Mouse (Mus musculus) testis, adult 2 months (tissue): ENCODE data around the gene S100a6. TPM values are rescaled to one million over a fixed set of nuclear protein-coding genes. Genes with fewer than 3 reads are reported as not detected.

ENCODE experiments used
- H3K27ac ChIP-seq: fragments of 200-500 bp; 2 replicates; pipeline ENCODE4 v1.5.1; 2012; ENCODE audit warnings: low read depth, low read length; ENCODE audit not compliant: control insufficient read depth, insufficient read depth
- H3K27me3 ChIP-seq: fragments of 200-500 bp; 2 replicates; pipeline ENCODE4 v1.6.1; 2012; ENCODE audit warnings: mild to moderate bottlenecking, low read length, moderate library complexity; ENCODE audit not compliant: control insufficient read depth, insufficient read depth
- H3K36me3 ChIP-seq: fragments of 200-500 bp; 2 replicates; pipeline ENCODE4 v1.6.1; 2012; ENCODE audit warnings: mild to moderate bottlenecking, low read length; ENCODE audit not compliant: control insufficient read depth, insufficient read depth
- H3K4me1 ChIP-seq: fragments of 200-500 bp; 2 replicates; pipeline ENCODE4 v1.6.1; 2012; ENCODE audit warnings: low read length; ENCODE audit not compliant: control insufficient read depth, insufficient read depth
- H3K4me3 ChIP-seq: fragments of 200-500 bp; 2 replicates; pipeline ENCODE4 v1.5.1; 2012; ENCODE audit warnings: low read depth, mild to moderate bottlenecking, low read length, moderate library complexity, mixed read lengths; ENCODE audit not compliant: control insufficient read depth
- CTCF ChIP-seq: fragments of 200-500 bp; IDR thresholded peaks from 2 replicates; pipeline ENCODE4 v1.5.1; 2012; ENCODE audit warnings: low read depth, mild to moderate bottlenecking, inconsistent platforms, low read length, moderate library complexity; ENCODE audit not compliant: control insufficient read depth, insufficient read depth, insufficient replicate concordance
- POLR2A ChIP-seq: fragments of 200-500 bp; IDR thresholded peaks from 2 replicates; pipeline ENCODE4 v1.6.1; 2012; ENCODE audit warnings: low read depth, mild to moderate bottlenecking, inconsistent platforms, low read length, moderate library complexity; ENCODE audit not compliant: control insufficient read depth
- polyA plus RNA-seq: library from polyadenylated mRNA; depleted of rRNA; stranded (reverse); fragments of >200 nt; gene quantifications from 2 replicates; pipeline ENCODE4 v1.2.3, GENCODE M21; 2012

S100a6 gene
- polyA plus RNA-seq, 1 experiment = 13.0 TPM

DNA sequence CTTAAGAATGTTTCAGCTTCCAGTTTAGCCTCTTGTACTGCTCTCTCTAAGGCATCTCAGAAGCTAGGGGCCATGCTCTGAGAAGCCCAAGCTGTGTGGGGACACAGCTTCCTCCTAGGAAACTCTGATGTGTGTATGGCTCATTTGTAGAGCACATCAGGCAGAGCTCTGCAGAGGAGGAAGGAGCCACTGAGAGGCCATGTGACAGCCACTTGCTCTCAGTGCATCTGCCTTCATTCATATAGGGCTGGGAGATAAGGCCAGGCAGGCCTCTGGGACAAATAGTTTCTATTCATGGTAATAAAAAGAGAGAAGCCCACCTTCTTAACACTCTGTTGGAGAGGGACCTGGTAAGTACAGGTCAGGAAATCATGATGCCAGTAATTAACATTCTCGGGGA lies 18.2 kb upstream of the S100a6 start:
- H3K4me1 ChIP-seq = no peaks in the 10 kb centered on the region
- H3K27ac ChIP-seq = no peak overlapping the region
- no peaks in the 10 kb centered on the region for H3K27me3 ChIP-seq
- no peaks in the 10 kb centered on the region for H3K36me3 ChIP-seq
- no peak for TF ChIP-seq CTCF
- no peak for TF ChIP-seq POLR2A
- no peak overlapping the region for H3K4me3 ChIP-seq

DNA sequence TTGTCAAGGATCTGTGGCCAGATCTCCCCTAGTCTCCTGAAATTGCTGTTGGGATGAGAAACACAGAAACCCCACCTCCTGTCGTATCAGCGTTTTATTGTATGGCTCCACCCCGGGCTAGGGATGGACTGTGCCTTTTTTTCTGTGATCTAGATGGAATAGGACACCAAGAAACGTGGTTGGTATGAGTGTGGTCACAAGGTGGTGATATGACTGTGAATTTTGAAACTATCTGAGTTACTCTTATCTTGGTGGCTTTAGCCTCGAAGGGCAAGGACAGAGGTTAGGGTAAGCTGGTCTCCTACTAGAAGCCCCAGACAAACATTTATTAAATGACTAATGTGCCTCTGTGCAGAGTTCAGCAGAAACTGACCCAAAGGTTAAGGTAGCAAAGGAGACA lies 17.1 kb upstream of the S100a6 start:
- Histone ChIP-seq H3K4me1 (no peaks in the 10 kb centered on the region), H3K27ac (no peak overlapping the region), H3K36me3 (no peaks in the 10 kb centered on the region), H3K4me3 (no peak overlapping the region), H3K27me3 (no peaks in the 10 kb centered on the region)
- no peak for TF ChIP-seq POLR2A

- Histone ChIP-seq H3K4me1 (no peaks in the 10 kb centered on the region), H3K4me3 (no peak overlapping the region), H3K36me3 (no peaks in the 10 kb centered on the region), H3K27me3 (no peaks in the 10 kb centered on the region), H3K27ac (no peak overlapping the region)
- no peak for TF ChIP-seq POLR2A
- no peak for TF ChIP-seq CTCF
Observed at GRCm38 (mm10) chr3:90596810-90597209, 15.9 kb upstream of the S100a6 start.

GRCm38 (mm10) chr3:90597736-90598135 lies 14.9 kb upstream of the S100a6 start:
- no peak overlapping the region for H3K27ac ChIP-seq

DNA sequence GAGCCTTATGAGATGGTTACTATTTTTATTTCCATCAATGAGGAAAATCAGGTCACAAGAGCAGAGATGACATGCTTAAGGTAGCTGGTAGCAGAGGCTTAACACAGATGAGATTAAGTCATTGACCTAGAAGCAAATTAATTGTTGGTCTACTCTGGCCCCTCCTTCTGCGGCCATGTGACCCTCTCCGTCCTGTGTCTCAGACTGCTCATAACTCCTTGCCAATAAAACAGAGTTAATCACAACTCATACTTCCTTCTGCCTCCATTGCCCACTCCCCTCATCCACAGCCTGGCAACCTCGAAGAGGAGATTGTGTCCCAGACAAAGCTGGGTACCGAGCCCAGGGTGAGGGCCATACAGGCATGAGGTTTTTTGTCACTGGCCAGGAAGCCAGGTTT lies 14.5 kb upstream of the S100a6 start:
- no peaks in the 10 kb centered on the region for H3K36me3 ChIP-seq
- H3K27ac ChIP-seq = no peak overlapping the region
- no peak for TF ChIP-seq POLR2A
- no peak for TF ChIP-seq CTCF
- H3K27me3 ChIP-seq = no peaks in the 10 kb centered on the region
- H3K4me3 ChIP-seq = no peak overlapping the region
- no peaks in the 10 kb centered on the region for H3K4me1 ChIP-seq

More at GRCm38 (mm10) chr3:90597736-90598135, 14.9 kb upstream of the S100a6 start:
- Histone ChIP-seq H3K36me3 (no peaks in the 10 kb centered on the region), H3K4me3 (no peak overlapping the region), H3K27me3 (no peaks in the 10 kb centered on the region), H3K4me1 (no peaks in the 10 kb centered on the region)
- TF ChIP-seq POLR2A (no peak), CTCF (no peak)

DNA sequence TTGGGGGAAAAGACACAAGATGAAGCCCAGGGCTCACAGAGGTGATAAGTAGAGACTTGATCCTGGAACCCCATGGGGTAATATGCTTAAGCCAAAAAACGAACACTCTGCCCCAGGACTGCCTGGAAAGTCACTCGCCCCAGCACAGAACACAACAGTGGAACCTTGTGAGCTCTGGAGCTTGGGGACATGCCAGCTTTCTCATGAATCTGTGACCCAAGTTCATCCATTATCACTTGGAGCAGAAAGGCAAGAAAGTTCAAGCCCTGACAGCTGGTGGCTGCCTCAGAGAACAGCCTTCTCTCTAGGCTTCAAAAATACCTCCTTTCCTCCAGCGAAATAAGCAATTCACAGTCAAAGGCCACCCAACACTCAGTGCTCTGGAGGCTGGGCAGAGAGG lies 13.3 kb upstream of the S100a6 start:
- Histone ChIP-seq H3K27ac (no peak overlapping the region), H3K27me3 (no peaks in the 10 kb centered on the region), H3K4me1 (no peaks in the 10 kb centered on the region), H3K4me3 (no peak overlapping the region), H3K36me3 (no peaks in the 10 kb centered on the region)
- TF ChIP-seq CTCF = no peak
- no peak for TF ChIP-seq POLR2A

- H3K36me3 ChIP-seq = no peaks in the 10 kb centered on the region
- no peak overlapping the region for H3K27ac ChIP-seq
- no peak overlapping the region for H3K4me3 ChIP-seq
- no peaks in the 10 kb centered on the region; the same call in 1 of the 2 replicates for H3K4me1 ChIP-seq
- H3K27me3 ChIP-seq = no peaks in the 10 kb centered on the region
- TF ChIP-seq CTCF = no peak
- no peak for TF ChIP-seq POLR2A
Observed at GRCm38 (mm10) chr3:90600036-90600435, 12.6 kb upstream of the S100a6 start.
